Mouse (Mus musculus) bone marrow macrophage, adult 2 months (primary cell): ENCODE measurements around the gene Ddx19b.

Experiments used
- CTCF ChIP-seq: IDR thresholded peaks from 2 replicates; pipeline ENCODE4 v1.5.1; 2012; ENCODE audit warnings: low read depth, mild to moderate bottlenecking, low read length, moderate library complexity
- POLR2A ChIP-seq: IDR thresholded peaks from 2 replicates; pipeline ENCODE4 v1.6.1; 2012; ENCODE audit warnings: mild to moderate bottlenecking, low read depth, low read length, borderline replicate concordance

DNA sequence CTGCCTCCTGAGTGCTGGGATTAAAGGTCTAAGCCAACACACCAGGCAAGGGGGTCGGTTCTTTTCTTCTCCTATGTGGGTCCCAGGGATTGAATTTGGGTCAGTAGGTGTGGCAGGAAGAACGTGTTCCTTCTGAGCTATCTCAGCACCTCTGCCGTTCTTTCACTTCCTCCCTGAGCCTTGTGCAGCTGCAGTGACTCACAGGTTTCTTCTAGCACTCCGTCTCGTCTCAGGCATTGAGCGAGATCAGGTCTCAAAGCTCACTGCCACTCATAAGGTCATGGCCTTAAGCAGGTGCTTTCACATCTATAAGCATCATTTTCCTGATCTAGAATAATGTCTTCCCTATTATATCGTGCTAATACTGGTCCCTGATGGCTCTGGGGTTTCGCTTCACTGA, 76.8 kb downstream of the Ddx19b start:
- TF ChIP-seq CTCF = no peak
- no peak for TF ChIP-seq POLR2A
